Mouse (Mus musculus) urinary bladder, postnatal 14 days (tissue): ENCODE results near the gene Arhgap15.

Experiments used
- DNase-seq: peaks from one replicate; pipeline ENCODE4 v3.0.0; 2021; ENCODE audit warnings: low spot score

Gene Arhgap15

DNA sequence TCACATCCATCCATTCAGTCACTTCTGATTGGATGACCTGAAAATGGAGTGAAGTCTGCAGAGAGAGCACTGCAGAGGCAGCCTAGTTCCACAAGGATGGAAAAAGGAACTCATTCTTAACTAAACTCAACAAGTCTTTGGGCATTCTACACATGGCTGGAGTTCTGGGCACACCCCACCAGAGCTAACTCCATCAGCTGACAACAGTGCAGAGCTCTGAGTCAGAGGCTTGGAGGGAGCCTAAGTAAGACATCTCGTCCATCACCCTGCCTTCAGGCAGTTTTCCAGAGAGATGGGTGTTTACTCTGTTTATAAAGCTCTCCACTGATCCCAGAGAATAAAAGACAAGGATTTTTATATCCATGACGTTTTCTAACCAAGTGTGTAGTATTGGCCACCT lies 696.3 kb downstream of the Arhgap15 start:
- no peak for DNase-seq
